Mouse (Mus musculus) CH12.LX (cell line): ENCODE measurements around the gene Olfr1155.

Experiments used
- CHD2 ChIP-seq: IDR thresholded peaks from 2 replicates; pipeline ENCODE4 v1.6.1; 2011; ENCODE audit warnings: low read length, improper control_type of control experiment
- CTCF ChIP-seq, 2 experiments: IDR thresholded peaks in 1 of 2; conservative IDR thresholded peaks in 1 of 2; 2 replicates each; pipeline ENCODE4 v1.5.1; 2011 to 2012; ENCODE audit warnings: low read depth in 2 of 2, low read length in 2 of 2, improper control_type of control experiment in 1 of 2, inconsistent platforms in 1 of 2, mild to moderate bottlenecking in 1 of 2, moderate library complexity in 1 of 2
- JUN ChIP-seq: IDR thresholded peaks from 2 replicates; pipeline ENCODE4 v1.6.1; 2011; ENCODE audit warnings: low read depth, mild to moderate bottlenecking, low read length, improper control_type of control experiment, moderate library complexity; ENCODE audit not compliant: insufficient read depth
- MEF2A ChIP-seq: IDR thresholded peaks from 2 replicates; pipeline ENCODE4 v1.6.1; 2014; ENCODE audit warnings: low read depth, mild to moderate bottlenecking, inconsistent platforms, low read length, improper control_type of control experiment, borderline replicate concordance
- NRF1 ChIP-seq: IDR thresholded peaks from 2 replicates; pipeline ENCODE4 v1.6.1; 2014; ENCODE audit warnings: low read depth, mild to moderate bottlenecking, inconsistent platforms, low read length, improper control_type of control experiment, moderate library complexity
- POLR2A ChIP-seq: IDR thresholded peaks from 2 replicates; pipeline ENCODE4 v1.6.1; 2011; ENCODE audit warnings: low read depth, mild to moderate bottlenecking, improper control_type of control experiment, low read length
- ZC3H11A ChIP-seq: IDR thresholded peaks from 2 replicates; pipeline ENCODE4 v1.6.1; 2012; ENCODE audit warnings: low read depth, mild to moderate bottlenecking, inconsistent platforms, low read length, improper control_type of control experiment
- ZNF384 ChIP-seq: IDR thresholded peaks from 2 replicates; pipeline ENCODE4 v1.6.1; 2012; ENCODE audit warnings: low read depth, low read length, improper control_type of control experiment, inconsistent platforms

GRCm38 (mm10) chr2:87989813-87990212 is 44.9 kb upstream of the Olfr1155 start, which contains the start of gene Olfr1158:
- TF ChIP-seq CTCF (conservative IDR thresholded peaks at IDR 0.05 in 1 of 2, IDR thresholded peaks at IDR 0.05 in 1 of 2; ENCODE audit: low read depth in 2 of 2, low read length in 2 of 2) (no peak), ZNF384 (no peak), JUN (no peak), CHD2 (no peak), MEF2A (no peak), NRF1 (no peak), POLR2A (no peak), ZC3H11A (no peak)
